Mouse (Mus musculus) inflammation-experienced regulatory T-cells, adult 6 months (primary cell): Measurements from ENCODE around the gene Nucb1. TPM values are rescaled to one million over a fixed set of nuclear protein-coding genes. Genes with fewer than 3 reads are reported as not detected.
A peak's percentile ranks its signal among the peaks of the same experiment; 100 is the strongest.
"Not testable (repeated sequence)": the region's sequence is repeated elsewhere in the genome, so short reads cannot be mapped to it uniquely, and the experiment has no call there.

ENCODE experiments used
- ATAC-seq: one replicate; pipeline ENCODE4 v1.8.0; 2017
- polyA plus RNA-seq, 3 experiments: library from polyadenylated mRNA; unstranded; fragments of 100-300 nt; shearing (Covaris generic); gene quantifications; one replicate each; pipeline ENCODE4 v1.2.1; 2017

Gene Nucb1
- polyA plus RNA-seq, 3 experiments from 2014 or later = 119 to 153 (median 121) TPM

GRCm38 (mm10) chr7:45524841-45525621, 14.8 kb upstream of the Nucb1 start:
- no peak for ATAC-seq

GRCm38 (mm10) chr7:45523678-45524170, 13.5 kb upstream of the Nucb1 start:
- no peak for ATAC-seq

- no peak for ATAC-seq
Measured at GRCm38 (mm10) chr7:45522957-45523676, 12.9 kb upstream of the Nucb1 start.

- no peak for ATAC-seq
Measured at GRCm38 (mm10) chr7:45522194-45522752, 12.1 kb upstream of the Nucb1 start.

- peak; percentile 61 for ATAC-seq
Measured at GRCm38 (mm10) chr7:45521728-45522184, 11.6 kb upstream of the Nucb1 start.

- no peak for ATAC-seq
Measured at GRCm38 (mm10) chr7:45520605-45521004, 10.4 kb upstream of the Nucb1 start.

GRCm38 (mm10) chr7:45519345-45520120, 9.3 kb upstream of the Nucb1 start:
- no peak for ATAC-seq

- ATAC-seq = no peak
Measured at GRCm38 (mm10) chr7:45518618-45519017, 8.4 kb upstream of the Nucb1 start.

- not testable (repeated sequence) for ATAC-seq
Measured at GRCm38 (mm10) chr7:45516846-45517245, 6.6 kb upstream of the Nucb1 start.

GRCm38 (mm10) chr7:45515436-45515835, 5.2 kb upstream of the Nucb1 start:
- no peak for ATAC-seq

- ATAC-seq = no peak
Measured at GRCm38 (mm10) chr7:45514411-45514810, 4.2 kb upstream of the Nucb1 start.

GRCm38 (mm10) chr7:45509181-45509882, 874 bp downstream of the Nucb1 start:
- ATAC-seq = peak; percentile 20

GRCm38 (mm10) chr7:45508561-45508960, 1.6 kb downstream of the Nucb1 start:
- no peak for ATAC-seq

- ATAC-seq = no peak
Measured at GRCm38 (mm10) chr7:45507583-45507982, 2.6 kb downstream of the Nucb1 start.

GRCm38 (mm10) chr7:45498427-45498826, 11.8 kb downstream of the Nucb1 start:
- ATAC-seq = no peak

- no peak for ATAC-seq
Measured at GRCm38 (mm10) chr7:45494548-45494947, 15.7 kb downstream of the Nucb1 start.

GRCm38 (mm10) chr7:45492951-45493350, 17.3 kb downstream of the Nucb1 start:
- ATAC-seq = no peak

- no peak for ATAC-seq
Measured at GRCm38 (mm10) chr7:45492225-45492844, 17.9 kb downstream of the Nucb1 start.

- ATAC-seq = no peak
Measured at GRCm38 (mm10) chr7:45491264-45491663, 18.9 kb downstream of the Nucb1 start.

GRCm38 (mm10) chr7:45490822-45491221, 19.4 kb downstream of the Nucb1 start:
- ATAC-seq = no peak

- no peak for ATAC-seq
Measured at GRCm38 (mm10) chr7:45489578-45489977, 20.6 kb downstream of the Nucb1 start.
